15 mouse cellular contexts compared by ENCODE assay signal in genomic region chr5:36174569-36175115, GRCm38 (mm10). TPM values are rescaled to one million over a fixed set of nuclear protein-coding genes. Genes with fewer than 3 reads are reported as not detected.
DNase-seq lines count a peak whose midpoint lies in the region; ATAC-seq lines count a peak whose summit lies in the region.
"Had no signal": no experiment of that assay in that cellular context is flagged by ENCODE, and none has a peak within 500 bp of the region (broad histone marks: within the 10 kb centered on the region; RNA-seq: fewer than 3 reads in every experiment).

No protein-coding gene starts in this region.

- 18% methylated on average over 9 of the region's 9 CpGs for WGBS in hindbrain, embryonic 11.5 days
- 18% methylated on average over 9 of the region's 9 CpGs for WGBS in midbrain, embryonic 10.5 days

- H3K27me3 ChIP-seq in hindbrain, embryonic 11.5 days (ENCODE audit: control insufficient read depth, insufficient read depth, low read length) = no peaks in the 10 kb centered on the region; the same call in 1 of the 2 replicates
- no peaks in the 10 kb centered on the region; the same call in 1 of the 2 replicates for H3K27me3 ChIP-seq in midbrain, embryonic 10.5 days (ENCODE audit: low read depth, poor library complexity, severe bottlenecking)
- H3K27me3 ChIP-seq: stomach, embryonic 15.5 days had no signal

- peaks cover 7% of the 10 kb centered on the region; the same call in 1 of the 2 replicates for H3K4me1 ChIP-seq in hindbrain, embryonic 11.5 days (replicated peaks; ENCODE audit: control insufficient read depth, insufficient read depth, low read length)
- H3K4me1 ChIP-seq in midbrain, embryonic 10.5 days = peaks cover 25% of the 10 kb centered on the region

- H3K4me3 ChIP-seq in hindbrain, embryonic 11.5 days (ENCODE audit: low read depth, low read length) = no peak overlapping the region
- no peak overlapping the region for H3K4me3 ChIP-seq in midbrain, embryonic 10.5 days
- H3K4me3 ChIP-seq: erythroblast, embryonic 14.5 days; stomach, embryonic 15.5 days had no signal

- ATAC-seq in hindbrain, embryonic 11.5 days (ENCODE audit: low FRiP score) = peak; percentile 91
- ATAC-seq: liver, postnatal 0 days had no signal

- H3K9me3 ChIP-seq in hindbrain, embryonic 11.5 days (ENCODE audit: control insufficient read depth, low read length) = no peaks in the 10 kb centered on the region
- H3K9me3 ChIP-seq in midbrain, embryonic 10.5 days (replicated peaks) = no peaks in the 10 kb centered on the region
- H3K9me3 ChIP-seq: stomach, embryonic 15.5 days had no signal

- peak overlapping the region; percentile 71 for H3K27ac ChIP-seq in hindbrain, embryonic 11.5 days (ENCODE audit: low read depth, low read length)
- peak overlapping the region; percentile 77 for H3K27ac ChIP-seq in midbrain, embryonic 10.5 days (replicated peaks)
- H3K27ac ChIP-seq: stomach, embryonic 15.5 days had no signal

- no peaks in the 10 kb centered on the region for H3K36me3 ChIP-seq in hindbrain, embryonic 11.5 days (ENCODE audit: control insufficient read depth, insufficient read depth, low read length)
- no peaks in the 10 kb centered on the region for H3K36me3 ChIP-seq in midbrain, embryonic 10.5 days
- H3K36me3 ChIP-seq: stomach, embryonic 15.5 days had no signal

- peak; percentile 57 to 66 for DNase-seq in kidney, postnatal 4 days
- DNase-seq in kidney, adult 8-10 months = no peak
- peak; percentile 62 for DNase-seq in hindbrain, embryonic 11.5 days (ENCODE audit: low spot score)
- DNase-seq in midbrain, embryonic 10.5 days (ENCODE audit: low spot score) = peak; percentile 47
- peak; percentile 76 for DNase-seq in retina, embryonic 14.5 days (ENCODE audit: low spot score)
- no peak for DNase-seq in right cerebral cortex, postnatal 36 days (ENCODE audit: low spot score in 2 of 2)
- DNase-seq in MN1 (ENCODE audit: low spot score) = no peak
- no peak for DNase-seq in lung, postnatal 4 days
- DNase-seq: adrenal gland, adult 8-10 months; B cell, adult 2 months; cerebellum, adult 11 months; heart, postnatal 4 days; liver, postnatal 0 days had no signal

- H3K9ac ChIP-seq in hindbrain, embryonic 11.5 days (ENCODE audit: low read depth, low read length) = 0 out of 2 replicates have a peak overlapping the region, but pooled peaks have one; percentile 16
- H3K9ac ChIP-seq: liver, postnatal 0 days; stomach, embryonic 15.5 days had no signal

- no peak overlapping the region for H3K4me2 ChIP-seq in hindbrain, embryonic 11.5 days (replicated peaks; ENCODE audit: low read depth, low read length)
- H3K4me2 ChIP-seq: stomach, embryonic 15.5 days had no signal

RNA-seq across cellular contexts. Expression of gene Psapl1, which starts 29.2 kb away (rescaled TPM):
- 0.17 TPM in 1 of 2 replicates, not detected in the other for polyA plus RNA-seq in hindbrain, embryonic 11.5 days (2014; fragmentation: Nextera tagmentation; extraction: Ambion mirVana)
- not detected in 2 replicates for polyA plus RNA-seq in midbrain, embryonic 10.5 days (2016; fragmentation: Nextera tagmentation; extraction: Ambion mirVana)
- polyA plus RNA-seq: erythroblast, embryonic 14.5 days; liver, postnatal 0 days had no signal

Comparison
In these comparisons a context has a peak if more than half of its experiments do, and no peak if none do; other contexts are left out.
1. DNase-seq: peak in kidney, postnatal 4 days (2 of 2), hindbrain, embryonic 11.5 days (single experiment), midbrain, embryonic 10.5 days (single experiment) and retina, embryonic 14.5 days (single experiment); none in kidney, adult 8-10 months (0 of 2), right cerebral cortex, postnatal 36 days (0 of 2), MN1 (single experiment) and lung, postnatal 4 days (0 of 2).